Mouse (Mus musculus) hindbrain, embryonic 14.5 days (tissue): ENCODE data around the gene Emx1. TPM values are rescaled to one million over a fixed set of nuclear protein-coding genes. Genes with fewer than 3 reads are reported as not detected.

Experiments used
- polyA plus RNA-seq: library from polyadenylated mRNA; unstranded; fragments of >200 nt; fragmentation: Nextera tagmentation; extraction: Ambion mirVana; gene quantifications from 2 replicates; pipeline ENCODE4 v1.2.1, GENCODE M21; 2014

Gene Emx1
- polyA plus RNA-seq, 1 experiment from 2014 or later, result not detected

Other genes with a start within 250 kb of the Emx1 start
- gene Exoc6b, start 117.9 kb upstream of the Emx1 start, polyA plus RNA-seq, result 61.7 and 63.6 TPM in 2 replicates
- 38.2 and 42.7 TPM in 2 replicates for gene Spr, start 49.7 kb upstream of the Emx1 start, polyA plus RNA-seq
- gene Sfxn5, start 146.0 kb downstream of the Emx1 start, polyA plus RNA-seq, result 27.8 and 30.4 TPM in 2 replicates
- 21.3 and 24.6 TPM in 2 replicates for gene Rab11fip5, start 187.2 kb downstream of the Emx1 start, polyA plus RNA-seq
- not detected in 2 replicates for gene Noto, start 236.4 kb downstream of the Emx1 start, polyA plus RNA-seq
- gene Smyd5, start 244.6 kb downstream of the Emx1 start, polyA plus RNA-seq, result 58.8 and 62.9 TPM in 2 replicates